Mouse (Mus musculus): ENCODE results near the gene Ccdc124. TPM values are rescaled to one million over a fixed set of nuclear protein-coding genes. Genes with fewer than 3 reads are reported as not detected.

Ccdc124 gene
- total and polyA plus RNA-seq, 3 experiments = 47.6 to 87.1 TPM; not detected in 1

GRCm38 (mm10) chr8:70827796-70828195 lies 45.9 kb downstream of the Ccdc124 start:
- Histone ChIP-seq H3K9me3 (replicated peaks; ENCODE audit: insufficient read depth, low read length) (no peaks in the 10 kb centered on the region), H3K4me1 (ENCODE audit: control insufficient read depth in 1 of 2, insufficient read depth in 2 of 2, low read length in 2 of 2) (no peaks in the 10 kb centered on the region), H3K27ac (ENCODE audit: control insufficient read depth, low read depth, low read length) (no peak overlapping the region), H3K27me3 (ENCODE audit: control insufficient read depth in 1 of 2, insufficient read depth in 2 of 2, low read length in 2 of 2) (no peaks in the 10 kb centered on the region), H3K79me2 (ENCODE audit: control insufficient read depth, insufficient read depth, low read length, poor library complexity) (no peaks in the 10 kb centered on the region), H3K9ac (ENCODE audit: control insufficient read depth, low read depth, low read length, poor library complexity, severe bottlenecking) (no peak overlapping the region), H3K36me3 (ENCODE audit: control insufficient read depth in 1 of 2, insufficient read depth in 2 of 2, low read length in 2 of 2) (no peaks in the 10 kb centered on the region), H3K4me3 (ENCODE audit: control insufficient read depth in 1 of 2, insufficient read depth in 1 of 2, low read depth in 2 of 2, low read length in 2 of 2) (no peak overlapping the region)
- no peak for DNase-seq (ENCODE audit: low read depth, low spot score)
- TF ChIP-seq MYB (IDR thresholded peaks at IDR 0.05; ENCODE audit: low read depth, low read length) (no peak), ZKSCAN1 (IDR thresholded peaks at IDR 0.05; ENCODE audit: low read depth, low read length) (no peak), MXI1 (IDR thresholded peaks at IDR 0.05; ENCODE audit: low read depth, low read length) (no peak), SIN3A (IDR thresholded peaks at IDR 0.05; ENCODE audit: low read length) (no peak), ETS1 (IDR thresholded peaks at IDR 0.05; ENCODE audit: low read depth, low read length) (no peak), ELF1 (IDR thresholded peaks at IDR 0.05; ENCODE audit: low read depth, low read length) (no peak), MAZ (IDR thresholded peaks at IDR 0.05; ENCODE audit: low read depth, low read length) (no peak)

GRCm38 (mm10) chr8:70827010-70827409 lies 46.7 kb downstream of the Ccdc124 start:
- TF ChIP-seq TCF12 (IDR thresholded peaks at IDR 0.05; ENCODE audit: low read depth, low read length) (no peak), POLR2AphosphoS2 (IDR thresholded peaks at IDR 0.05; ENCODE audit: low read length) (no peak), CTCF (IDR thresholded peaks at IDR 0.05 in 2 of 3, conservative IDR thresholded peaks at IDR 0.05 in 1 of 3; ENCODE audit: control insufficient read depth in 1 of 3, insufficient read depth in 1 of 3, low read depth in 2 of 3, low read length in 3 of 3, poor library complexity in 1 of 3, severe bottlenecking in 1 of 3) (peak; percentile 46 to 50 (median 49)), NELFE (IDR thresholded peaks at IDR 0.05; ENCODE audit: low read depth, low read length) (no peak), MEF2A (IDR thresholded peaks at IDR 0.05; ENCODE audit: extremely low read depth, insufficient replicate concordance, low read depth, low read length, poor library complexity, severe bottlenecking) (no peak), MAZ (IDR thresholded peaks at IDR 0.05; ENCODE audit: low read depth, low read length) (no peak), TAL1 (IDR thresholded peaks at IDR 0.05; ENCODE audit: low read length) (no peak), POLR2AphosphoS5 (IDR thresholded peaks at IDR 0.05; ENCODE audit: borderline replicate concordance, low read depth, low read length) (no peak), SMC3 (IDR thresholded peaks at IDR 0.05; ENCODE audit: low read depth, low read length) (peak; percentile 53), MYB (IDR thresholded peaks at IDR 0.05; ENCODE audit: low read depth, low read length) (no peak), E2F4 (IDR thresholded peaks at IDR 0.05; ENCODE audit: borderline replicate concordance, low read depth, low read length) (no peak), RAD21 (IDR thresholded peaks at IDR 0.05; ENCODE audit: low read depth, low read length) (peak; percentile 20; the same call in 1 of the 2 replicates)
- Histone ChIP-seq H3K4me3 (ENCODE audit: control insufficient read depth in 1 of 2, insufficient read depth in 1 of 2, low read depth in 2 of 2, low read length in 2 of 2) (no peak overlapping the region), H3K4me1 (ENCODE audit: control insufficient read depth in 1 of 2, insufficient read depth in 2 of 2, low read length in 2 of 2) (no peaks in the 10 kb centered on the region; a peak in 1 of 4 replicates), H3K79me2 (ENCODE audit: control insufficient read depth, insufficient read depth, low read length, poor library complexity) (no peaks in the 10 kb centered on the region), H3K9me3 (replicated peaks; ENCODE audit: insufficient read depth, low read length) (no peaks in the 10 kb centered on the region), H3K9ac (ENCODE audit: control insufficient read depth, low read depth, low read length, poor library complexity, severe bottlenecking) (no peak overlapping the region), H3K27me3 (ENCODE audit: control insufficient read depth in 1 of 2, insufficient read depth in 2 of 2, low read length in 2 of 2) (no peaks in the 10 kb centered on the region), H3K27ac (ENCODE audit: control insufficient read depth, low read depth, low read length) (no peak overlapping the region), H3K36me3 (ENCODE audit: control insufficient read depth in 1 of 2, insufficient read depth in 2 of 2, low read length in 2 of 2) (no peaks in the 10 kb centered on the region)
- peak; percentile 49 for DNase-seq (ENCODE audit: low read depth, low spot score)

Data from MEL (cell line).